Mouse (Mus musculus) CH12.LX (cell line): ENCODE measurements around the gene Il12rb1. TPM values are rescaled to one million over a fixed set of nuclear protein-coding genes. Genes with fewer than 3 reads are reported as not detected.

Experiments
- DNase-seq: peaks from one replicate; pipeline ENCODE4 v3.0.0-alpha.2; 2013; ENCODE audit errors: extremely low read depth
- H3K27ac ChIP-seq: 2 replicates; pipeline ENCODE4 v1.5.1; 2012; ENCODE audit warnings: low read depth, mild to moderate bottlenecking, control low read depth, moderate library complexity; ENCODE audit not compliant: insufficient read depth
- H3K27me3 ChIP-seq: replicated peaks from 2 replicates; pipeline ENCODE3; 2012; ENCODE audit warnings: inconsistent platforms
- H3K36me3 ChIP-seq, 2 experiments: replicated peaks in 1 of 2; 2 replicates each; pipeline versions ENCODE3 to v1.6.1; 2012; ENCODE audit warnings: inconsistent platforms in 1 of 2, low read length in 1 of 2, mild to moderate bottlenecking in 1 of 2, mixed read lengths in 1 of 2, moderate library complexity in 1 of 2; ENCODE audit not compliant: control insufficient read depth in 1 of 2, insufficient read depth in 1 of 2
- H3K4me1 ChIP-seq, 2 experiments: 2 replicates each; pipeline ENCODE4 v1.6.1; 2012; ENCODE audit warnings: inconsistent platforms in 1 of 2, moderate library complexity in 1 of 2; ENCODE audit not compliant: insufficient read depth in 2 of 2, control insufficient read depth in 1 of 2
- H3K4me2 ChIP-seq: 2 replicates; pipeline ENCODE4 v1.6.1; 2012; ENCODE audit warnings: low read depth, mild to moderate bottlenecking, control low read depth; ENCODE audit not compliant: poor library complexity, insufficient read depth, severe bottlenecking
- H3K4me3 ChIP-seq, 3 experiments: fragments of 150-350 bp in 1 of 3; sonication (generic) in 1 of 3; replicated peaks in 1 of 3; 2 replicates each; pipeline versions ENCODE3 to v1.5.1; 2011 to 2012; ENCODE audit warnings: low read depth in 2 of 3, low read length in 2 of 3, mild to moderate bottlenecking in 2 of 3, moderate library complexity in 2 of 3, control low read depth in 1 of 3, improper control_type of control experiment in 1 of 3, inconsistent platforms in 1 of 3, mixed read lengths in 1 of 3; ENCODE audit not compliant: poor library complexity in 1 of 3
- H3K79me2 ChIP-seq: replicated peaks from 2 replicates; pipeline ENCODE4 v1.6.1; 2012; ENCODE audit warnings: mild to moderate bottlenecking, moderate library complexity; ENCODE audit not compliant: control insufficient read depth, poor library complexity, insufficient read depth, severe bottlenecking; ENCODE audit errors: extremely low read depth
- H3K9ac ChIP-seq: 2 replicates; pipeline ENCODE4 v1.6.1; 2012; ENCODE audit warnings: low read depth, mild to moderate bottlenecking, control low read depth, moderate library complexity; ENCODE audit not compliant: insufficient read depth
- H3K9me3 ChIP-seq: replicated peaks from 2 replicates; pipeline ENCODE3; 2012; ENCODE audit warnings: low read length, inconsistent platforms, mixed read lengths
- BHLHE40 ChIP-seq: IDR thresholded peaks from 2 replicates; pipeline ENCODE4 v1.6.1; 2011; ENCODE audit warnings: mild to moderate bottlenecking, low read depth, low read length, improper control_type of control experiment
- CTCF ChIP-seq, 2 experiments: IDR thresholded peaks in 1 of 2; conservative IDR thresholded peaks in 1 of 2; 2 replicates each; pipeline ENCODE4 v1.5.1; 2011 to 2012; ENCODE audit warnings: low read depth in 2 of 2, low read length in 2 of 2, improper control_type of control experiment in 1 of 2, inconsistent platforms in 1 of 2, mild to moderate bottlenecking in 1 of 2, moderate library complexity in 1 of 2
- E2F4 ChIP-seq: IDR thresholded peaks from 2 replicates; pipeline ENCODE4 v1.6.1; 2011; ENCODE audit warnings: low read depth, low read length, improper control_type of control experiment; ENCODE audit not compliant: insufficient replicate concordance
- ELF1 ChIP-seq: IDR thresholded peaks from 2 replicates; pipeline ENCODE4 v1.6.1; 2014; ENCODE audit warnings: low read depth, mild to moderate bottlenecking, inconsistent platforms, low read length, improper control_type of control experiment
- EP300 ChIP-seq: IDR thresholded peaks from 2 replicates; pipeline ENCODE4 v1.6.1; 2011; ENCODE audit warnings: low read length, improper control_type of control experiment
- ETS1 ChIP-seq: conservative IDR thresholded peaks from 2 replicates; pipeline ENCODE4 v1.6.1; 2012; ENCODE audit warnings: low read depth, mild to moderate bottlenecking, inconsistent platforms, low read length, improper control_type of control experiment, moderate library complexity
- GABPA ChIP-seq: IDR thresholded peaks from 2 replicates; pipeline ENCODE4 v1.6.1; 2012; ENCODE audit warnings: low read depth, low read length, improper control_type of control experiment, inconsistent platforms; ENCODE audit not compliant: insufficient replicate concordance
- HCFC1 ChIP-seq: IDR thresholded peaks from 2 replicates; pipeline ENCODE4 v1.6.1; 2012; ENCODE audit warnings: low read depth, mild to moderate bottlenecking, inconsistent platforms, low read length, improper control_type of control experiment
- IRF4 ChIP-seq: IDR thresholded peaks from 2 replicates; pipeline ENCODE4 v1.6.1; 2014; ENCODE audit warnings: low read depth, mild to moderate bottlenecking, inconsistent platforms, low read length, improper control_type of control experiment
- JUN ChIP-seq: IDR thresholded peaks from 2 replicates; pipeline ENCODE4 v1.6.1; 2011; ENCODE audit warnings: low read depth, mild to moderate bottlenecking, low read length, improper control_type of control experiment, moderate library complexity; ENCODE audit not compliant: insufficient read depth
- JUND ChIP-seq: conservative IDR thresholded peaks from 2 replicates; pipeline ENCODE4 v1.6.1; 2011; ENCODE audit warnings: low read depth, low read length, improper control_type of control experiment
- KAT2A ChIP-seq: IDR thresholded peaks from 2 replicates; pipeline ENCODE4 v1.6.1; 2012; ENCODE audit warnings: low read length, improper control_type of control experiment, inconsistent platforms; ENCODE audit not compliant: insufficient replicate concordance
- MAFK ChIP-seq: IDR thresholded peaks from 2 replicates; pipeline ENCODE4 v1.6.1; 2011; ENCODE audit warnings: low read length, improper control_type of control experiment; ENCODE audit not compliant: insufficient replicate concordance
- MAZ ChIP-seq: IDR thresholded peaks from 2 replicates; pipeline ENCODE4 v1.6.1; 2012; ENCODE audit warnings: low read depth, mild to moderate bottlenecking, inconsistent platforms, low read length, improper control_type of control experiment, moderate library complexity
- MEF2A ChIP-seq: IDR thresholded peaks from 2 replicates; pipeline ENCODE4 v1.6.1; 2014; ENCODE audit warnings: low read depth, mild to moderate bottlenecking, inconsistent platforms, low read length, improper control_type of control experiment, borderline replicate concordance
- MXI1 ChIP-seq: IDR thresholded peaks from 2 replicates; pipeline ENCODE4 v1.6.1; 2011; ENCODE audit warnings: mild to moderate bottlenecking, low read depth, low read length, improper control_type of control experiment
- MYC ChIP-seq: IDR thresholded peaks from 2 replicates; pipeline ENCODE4 v1.6.1; 2011; ENCODE audit warnings: low read depth, mild to moderate bottlenecking, improper control_type of control experiment, low read length
- NELFE ChIP-seq: IDR thresholded peaks from 2 replicates; pipeline ENCODE4 v1.6.1; 2011; ENCODE audit warnings: low read depth, low read length, improper control_type of control experiment
- NRF1 ChIP-seq: IDR thresholded peaks from 2 replicates; pipeline ENCODE4 v1.6.1; 2014; ENCODE audit warnings: low read depth, mild to moderate bottlenecking, inconsistent platforms, low read length, improper control_type of control experiment, moderate library complexity
- PAX5 ChIP-seq: IDR thresholded peaks from 2 replicates; pipeline ENCODE4 v1.6.1; 2012; ENCODE audit warnings: low read length, inconsistent platforms, mixed read lengths
- POLR2A ChIP-seq: IDR thresholded peaks from 2 replicates; pipeline ENCODE4 v1.6.1; 2011; ENCODE audit warnings: low read depth, mild to moderate bottlenecking, improper control_type of control experiment, low read length
- POLR2AphosphoS2 ChIP-seq: IDR thresholded peaks from 2 replicates; pipeline ENCODE4 v1.6.1; 2011; ENCODE audit warnings: low read depth, low read length, improper control_type of control experiment
- RAD21 ChIP-seq: IDR thresholded peaks from 2 replicates; pipeline ENCODE4 v1.6.1; 2011; ENCODE audit warnings: low read depth, mild to moderate bottlenecking, low read length, improper control_type of control experiment, moderate library complexity
- TBP ChIP-seq: conservative IDR thresholded peaks from 2 replicates; pipeline ENCODE4 v1.6.1; 2011; ENCODE audit warnings: low read depth, low read length, improper control_type of control experiment
- TCF12 ChIP-seq: IDR thresholded peaks from 2 replicates; pipeline ENCODE4 v1.6.1; 2014; ENCODE audit warnings: low read depth, mild to moderate bottlenecking, inconsistent platforms, low read length, improper control_type of control experiment
- USF1 ChIP-seq: IDR thresholded peaks from 2 replicates; pipeline ENCODE4 v1.6.1; 2014; ENCODE audit warnings: low read depth, mild to moderate bottlenecking, inconsistent platforms, low read length, improper control_type of control experiment
- USF2 ChIP-seq: conservative IDR thresholded peaks from 2 replicates; pipeline ENCODE4 v1.6.1; 2011; ENCODE audit warnings: low read depth, low read length, improper control_type of control experiment
- ZC3H11A ChIP-seq: IDR thresholded peaks from 2 replicates; pipeline ENCODE4 v1.6.1; 2012; ENCODE audit warnings: low read depth, mild to moderate bottlenecking, inconsistent platforms, low read length, improper control_type of control experiment
- ZKSCAN1 ChIP-seq: IDR thresholded peaks from 2 replicates; pipeline ENCODE4 v1.6.1; 2012; ENCODE audit warnings: low read depth, inconsistent platforms, low read length, improper control_type of control experiment, borderline replicate concordance
- ZMIZ1 ChIP-seq: IDR thresholded peaks from 2 replicates; pipeline ENCODE4 v1.6.1; 2012; ENCODE audit warnings: low read depth, mild to moderate bottlenecking, inconsistent platforms, low read length, improper control_type of control experiment
- ZNF384 ChIP-seq: IDR thresholded peaks from 2 replicates; pipeline ENCODE4 v1.6.1; 2012; ENCODE audit warnings: low read depth, low read length, improper control_type of control experiment, inconsistent platforms
- dilution Hi-C: fragments of 300-500 bp; cut with MboI; formaldehyde crosslinking; loops from 2 replicates; pipeline ENCODE4 v1.14.3; 2020; ENCODE audit warnings: low sequenced_read_pairs; ENCODE audit not compliant: extremely low pct_unique_long_range_greater_than_20kb, extremely low pct_ligation_motif_present
- in situ Hi-C: fragments of 300-500 bp; cut with MboI; formaldehyde crosslinking; loops from 3 replicates; pipeline ENCODE4 v1.14.3; 2019; ENCODE audit warnings: low sequenced_read_pairs, low pct_ligation_motif_present, low pct_unique_long_range_greater_than_20kb, mixed read lengths
- polyA plus RNA-seq: library from polyadenylated mRNA; unstranded; fragments of >175 nt; gene quantifications from 2 replicates; pipeline ENCODE4 v1.2.1, GENCODE M21; 2012; ENCODE audit warnings: low read depth; ENCODE audit not compliant: insufficient read length
- total RNA-seq, 2 experiments: library from RNA; depleted of rRNA; stranded (reverse); fragments of 300-350 nt in 1 of 2; fragments of >200 nt in 1 of 2; gene quantifications; 2 replicates each; pipeline ENCODE4 v1.2.3; 2012 to 2014

The Il12rb1 gene
- total and polyA plus RNA-seq, 3 experiments, result 4.5 to 23.2 (median 12.5) TPM

DNA sequence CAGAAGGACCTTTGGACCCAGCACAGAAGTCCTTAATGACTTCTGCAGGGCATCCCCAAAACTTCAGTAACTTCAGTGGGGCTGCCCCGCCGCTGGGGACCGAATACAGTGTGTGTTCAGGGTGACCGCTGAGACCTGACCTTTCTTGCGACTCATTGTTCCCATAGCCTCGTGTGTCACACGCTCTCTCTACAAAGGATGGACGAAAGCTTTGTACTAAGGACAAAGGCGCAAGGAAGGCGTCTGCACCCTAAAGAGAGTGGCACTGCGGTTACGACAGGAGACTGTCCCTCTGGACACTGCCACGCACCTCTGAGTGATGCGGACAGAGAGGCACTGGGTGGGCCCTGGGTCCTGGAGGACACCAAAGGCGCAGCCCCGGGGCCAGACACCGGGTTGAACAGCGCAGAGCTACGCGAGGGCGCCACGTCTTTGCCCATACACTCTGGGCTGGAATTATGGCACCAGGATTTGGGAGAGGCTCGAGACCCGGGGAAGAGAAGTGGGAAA, 56.5 kb downstream of the Il12rb1 start:
- peaks cover 14 to 30% of the 10 kb centered on the region in 2 experiments for H3K36me3 ChIP-seq
- H3K4me3 ChIP-seq, result peak overlapping the region in 1 of 3 experiments; percentile 16
- dilution Hi-C loops, result no loop called here
- no peak overlapping the region for H3K9ac ChIP-seq
- H3K27ac ChIP-seq, result no peak overlapping the region
- H3K79me2 ChIP-seq, result no peaks in the 10 kb centered on the region
- TF ChIP-seq ETS1 (peak; percentile 44; the same call in 1 of the 2 replicates), ZMIZ1 (no peak), BHLHE40 (peak; percentile 33; the same call in 1 of the 2 replicates), USF2 (no peak), POLR2AphosphoS2 (no peak)
- TF ChIP-seq, all 38 proteins: peak for 2
- H3K4me2 ChIP-seq, result peak overlapping the region; percentile 86
- peaks cover 47% of the 10 kb centered on the region for H3K27me3 ChIP-seq
- no peak for DNase-seq
- in situ Hi-C loops, result no loop called here
- peaks cover 12 to 52% of the 10 kb centered on the region in 2 experiments for H3K4me1 ChIP-seq
- H3K9me3 ChIP-seq, result no peaks in the 10 kb centered on the region

DNA sequence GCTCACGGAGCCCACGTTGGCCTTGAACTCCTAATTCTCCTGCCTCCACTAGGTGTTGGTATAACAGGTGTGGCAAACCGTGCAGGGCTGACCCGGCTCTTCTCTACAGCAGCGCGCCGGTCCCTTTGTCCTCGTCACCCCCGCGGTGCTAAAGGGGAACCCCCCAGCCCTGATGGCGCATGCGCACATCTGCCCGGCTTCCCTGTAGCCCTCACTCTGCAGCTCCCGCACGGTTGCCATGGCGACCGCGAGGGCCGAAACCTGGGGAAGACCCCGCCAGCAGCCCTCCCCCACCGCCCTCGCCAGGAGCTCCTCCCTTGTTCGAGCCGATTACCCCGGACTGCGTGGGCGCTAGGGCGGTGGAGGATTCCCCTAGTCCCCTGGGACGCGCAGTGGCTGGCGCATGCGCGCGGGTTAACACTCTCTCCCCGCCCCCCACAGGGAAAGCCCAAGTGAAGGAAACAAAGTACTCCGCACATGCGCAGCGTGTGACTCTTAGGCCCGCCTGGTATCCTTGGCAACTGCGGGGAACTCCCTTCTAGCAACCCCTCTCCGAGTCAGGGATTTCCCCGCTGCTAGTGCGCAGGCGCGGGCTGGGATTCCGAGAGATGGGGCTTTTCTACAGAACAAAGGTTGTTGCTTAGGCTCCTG, 57.2 kb downstream of the Il12rb1 start:
- dilution Hi-C loops (no loop called here), in situ Hi-C loops (no loop called here)
- peaks cover 42% of the 10 kb centered on the region for H3K27me3 ChIP-seq
- H3K9me3 ChIP-seq, result no peaks in the 10 kb centered on the region
- H3K4me1 ChIP-seq, result peaks cover 12 to 53% of the 10 kb centered on the region in 2 experiments
- no peak overlapping the region for H3K9ac ChIP-seq
- H3K79me2 ChIP-seq, result no peaks in the 10 kb centered on the region
- peaks cover 14 to 31% of the 10 kb centered on the region in 2 experiments for H3K36me3 ChIP-seq
- no peak overlapping the region for H3K27ac ChIP-seq
- H3K4me2 ChIP-seq, result peak overlapping the region; percentile 86
- peak; percentile 100 for DNase-seq
- H3K4me3 ChIP-seq, result peak overlapping the region in 1 of 3 experiments; percentile 16
- TF ChIP-seq GABPA (no peak), MAZ (peak; percentile 95), MEF2A (peak; percentile 93), HCFC1 (peak; percentile 68), ZNF384 (no peak), ELF1 (peak; percentile 74), NELFE (peak; percentile 67), BHLHE40 (peak; percentile 90), IRF4 (peak; percentile 92), TBP (0 out of 2 replicates have a peak, but pooled peaks have one; percentile 26), TCF12 (peak; percentile 81), JUN (no peak), ZKSCAN1 (no peak), KAT2A (peak; percentile 71; the same call in 1 of the 2 replicates), ZMIZ1 (no peak), EP300 (peak; percentile 37; the same call in 1 of the 2 replicates), MAFK (no peak), E2F4 (no peak), NRF1 (peak; percentile 93), MXI1 (peak; percentile 96), PAX5 (no peak), MYC (no peak), JUND (no peak), USF1 (no peak), USF2 (no peak), POLR2A (no peak), RAD21 (no peak), ZC3H11A (no peak), CTCF (conservative IDR thresholded peaks at IDR 0.05 in 1 of 2, IDR thresholded peaks at IDR 0.05 in 1 of 2; ENCODE audit: low read depth in 2 of 2, low read length in 2 of 2) (no peak)
